Mouse (Mus musculus) kidney, postnatal 25 days (tissue): ENCODE results near the gene Fndc3b.

Source experiments
- DNase-seq, 2 experiments: peaks; one replicate each; pipeline ENCODE4 v3.0.0; 2021; ENCODE audit warnings: mixed read lengths in 2 of 2

Gene Fndc3b

GRCm38 (mm10) chr3:27588604-27589003, 122.5 kb downstream of the Fndc3b start:
- DNase-seq, result peak in 1 of 2 experiments; percentile 34

- DNase-seq, result peak; percentile 32 to 50
Observed at GRCm38 (mm10) chr3:27584607-27585605, 126.2 kb downstream of the Fndc3b start.

GRCm38 (mm10) chr3:27581931-27582840, 128.9 kb downstream of the Fndc3b start:
- DNase-seq, result no peak

GRCm38 (mm10) chr3:27580956-27581355, 130.2 kb downstream of the Fndc3b start:
- no peak for DNase-seq

- peak in 1 of 2 experiments; percentile 28 for DNase-seq
Observed at GRCm38 (mm10) chr3:27579894-27580613, 131.1 kb downstream of the Fndc3b start.

GRCm38 (mm10) chr3:27579229-27579628, 131.9 kb downstream of the Fndc3b start:
- peak in 1 of 2 experiments; percentile 23 for DNase-seq

- DNase-seq, result no peak
Observed at GRCm38 (mm10) chr3:27577349-27578025, 133.6 kb downstream of the Fndc3b start.

GRCm38 (mm10) chr3:27574241-27574640, 136.9 kb downstream of the Fndc3b start:
- peak in 1 of 2 experiments; percentile 26 for DNase-seq

GRCm38 (mm10) chr3:27573458-27573857, 137.6 kb downstream of the Fndc3b start:
- no peak for DNase-seq

GRCm38 (mm10) chr3:27572305-27572704, 138.8 kb downstream of the Fndc3b start:
- peak; percentile 65 to 89 for DNase-seq

GRCm38 (mm10) chr3:27565314-27565713, 145.8 kb downstream of the Fndc3b start:
- no peak for DNase-seq

GRCm38 (mm10) chr3:27563047-27563624, 148.0 kb downstream of the Fndc3b start:
- DNase-seq, result no peak

GRCm38 (mm10) chr3:27562476-27562875, 148.6 kb downstream of the Fndc3b start:
- DNase-seq, result no peak

- DNase-seq, result peak; percentile 47 to 59
Observed at GRCm38 (mm10) chr3:27561921-27562320, 149.2 kb downstream of the Fndc3b start.

- no peak for DNase-seq
Observed at GRCm38 (mm10) chr3:27559316-27559715, 151.8 kb downstream of the Fndc3b start.

- peak; percentile 27 to 57 for DNase-seq
Observed at GRCm38 (mm10) chr3:27557100-27558004, 153.8 kb downstream of the Fndc3b start.

- DNase-seq, result no peak
Observed at GRCm38 (mm10) chr3:27555401-27555940, 155.6 kb downstream of the Fndc3b start.

- no peak for DNase-seq
Observed at GRCm38 (mm10) chr3:27554325-27554724, 156.8 kb downstream of the Fndc3b start.

- DNase-seq, result peak; percentile 32 to 76
Observed at GRCm38 (mm10) chr3:27553781-27554180, 157.3 kb downstream of the Fndc3b start.

- no peak for DNase-seq
Observed at GRCm38 (mm10) chr3:27551005-27551404, 160.1 kb downstream of the Fndc3b start.
